Mouse (Mus musculus) C2C12 (cell line): ENCODE measurements around the gene Fahd2a. TPM values are rescaled to one million over a fixed set of nuclear protein-coding genes. Genes with fewer than 3 reads are reported as not detected.

Source experiments
- H3K27me3 ChIP-seq: one replicate; pipeline ENCODE4 v1.6.1; 2011; ENCODE audit not compliant: control insufficient read depth, insufficient read depth, insufficient read length
- H3K36me3 ChIP-seq: one replicate; pipeline ENCODE4 v1.6.1; 2011; ENCODE audit not compliant: control insufficient read depth, insufficient read depth
- H3K4me3 ChIP-seq: one replicate; pipeline ENCODE4 v1.5.1; 2011; ENCODE audit warnings: mild to moderate bottlenecking, control low read depth; ENCODE audit not compliant: poor library complexity, insufficient read depth, severe bottlenecking
- H3K79me2 ChIP-seq: one replicate; pipeline ENCODE4 v1.6.1; 2011; ENCODE audit not compliant: control insufficient read depth, insufficient read depth
- H3K79me3 ChIP-seq: one replicate; pipeline ENCODE4 v1.6.1; 2011; ENCODE audit warnings: low read depth, control low read depth
- H3ac ChIP-seq: one replicate; pipeline ENCODE3; 2011; ENCODE audit warnings: low read depth; ENCODE audit not compliant: control insufficient read depth, insufficient read length
- CEBPB ChIP-seq: IDR thresholded peaks from one replicate; pipeline ENCODE4 v1.6.1; 2011; ENCODE audit warnings: low read depth, mild to moderate bottlenecking, control low read depth, moderate library complexity
- CTCF ChIP-seq: IDR thresholded peaks from one replicate; pipeline ENCODE4 v1.5.1; 2011; ENCODE audit not compliant: control insufficient read depth, insufficient read depth, insufficient read length
- FOSL1 ChIP-seq: IDR thresholded peaks from one replicate; pipeline ENCODE4 v1.8.0; 2011; ENCODE audit warnings: mild to moderate bottlenecking, low read length; ENCODE audit not compliant: poor library complexity, insufficient read depth, severe bottlenecking
- MAX ChIP-seq: IDR thresholded peaks from one replicate; pipeline ENCODE4 v1.6.1; 2011; ENCODE audit warnings: mild to moderate bottlenecking, control low read depth
- MYOD1 ChIP-seq: IDR thresholded peaks from one replicate; pipeline ENCODE4 v1.6.1; 2011; ENCODE audit warnings: low read depth; ENCODE audit not compliant: control insufficient read depth, insufficient read length
- MYOG ChIP-seq: IDR thresholded peaks from one replicate; pipeline ENCODE4 v1.6.1; 2011; ENCODE audit not compliant: control insufficient read depth, insufficient read length; ENCODE audit errors: extremely low read depth
- USF1 ChIP-seq: IDR thresholded peaks from one replicate; pipeline ENCODE4 v1.6.1; 2011; ENCODE audit warnings: low read depth, mild to moderate bottlenecking, control low read depth, moderate library complexity
- polyA plus RNA-seq: library from polyadenylated mRNA; unstranded; fragments of >200 nt; fragmentation: generic; extraction: Trizol; gene quantifications from one replicate; pipeline ENCODE4 v1.2.1, GENCODE M21; 2012; ENCODE audit warnings: missing spikeins

Fahd2a gene
- polyA plus RNA-seq, 1 experiment, result 2.6 TPM

- no peaks in the 10 kb centered on the region for H3K36me3 ChIP-seq
- no peak for TF ChIP-seq MYOG
- TF ChIP-seq MYOD1, result no peak
- no peak for TF ChIP-seq USF1
- no peak for TF ChIP-seq CTCF
- no peak for TF ChIP-seq MAX
- TF ChIP-seq FOSL1, result no peak
- no peak for TF ChIP-seq CEBPB
- no peak overlapping the region for H3K4me3 ChIP-seq
- H3K79me3 ChIP-seq, result no peaks in the 10 kb centered on the region
- no peak overlapping the region for H3ac ChIP-seq
- H3K79me2 ChIP-seq, result no peaks in the 10 kb centered on the region
- peaks cover 35% of the 10 kb centered on the region for H3K27me3 ChIP-seq
Observed at GRCm38 (mm10) chr2:127446847-127447246, 2.5 kb upstream of the Fahd2a start.

- Histone ChIP-seq H3K79me2 (no peaks in the 10 kb centered on the region), H3K79me3 (no peaks in the 10 kb centered on the region), H3K4me3 (no peak overlapping the region), H3K36me3 (no peaks in the 10 kb centered on the region), H3ac (no peak overlapping the region), H3K27me3 (peaks cover 3% of the 10 kb centered on the region)
- no peak for TF ChIP-seq CTCF
- no peak for TF ChIP-seq CEBPB
- TF ChIP-seq USF1, result no peak
- no peak for TF ChIP-seq MYOG
- TF ChIP-seq MYOD1, result no peak
- TF ChIP-seq FOSL1, result no peak
- TF ChIP-seq MAX, result no peak
Observed at GRCm38 (mm10) chr2:127437697-127438096, 6.7 kb downstream of the Fahd2a start.

- Histone ChIP-seq H3K4me3 (no peak overlapping the region), H3ac (no peak overlapping the region), H3K79me2 (no peaks in the 10 kb centered on the region), H3K36me3 (no peaks in the 10 kb centered on the region), H3K27me3 (peaks cover 17% of the 10 kb centered on the region), H3K79me3 (no peaks in the 10 kb centered on the region)
- no peak for TF ChIP-seq USF1
- no peak for TF ChIP-seq CEBPB
- no peak for TF ChIP-seq CTCF
- no peak for TF ChIP-seq FOSL1
- TF ChIP-seq MAX, result no peak
- TF ChIP-seq MYOG, result no peak
- TF ChIP-seq MYOD1, result no peak
Observed at GRCm38 (mm10) chr2:127435554-127435953, 8.8 kb downstream of the Fahd2a start.

- Histone ChIP-seq H3K79me2 (no peaks in the 10 kb centered on the region), H3K79me3 (no peaks in the 10 kb centered on the region), H3K4me3 (no peak overlapping the region), H3K27me3 (peaks cover 17% of the 10 kb centered on the region), H3ac (no peak overlapping the region), H3K36me3 (no peaks in the 10 kb centered on the region)
- TF ChIP-seq CTCF, result peak; percentile 38
- TF ChIP-seq MYOG, result no peak
- no peak for TF ChIP-seq MAX
- TF ChIP-seq MYOD1, result no peak
- TF ChIP-seq USF1, result no peak
- no peak for TF ChIP-seq CEBPB
- no peak for TF ChIP-seq FOSL1
Observed at GRCm38 (mm10) chr2:127435135-127435534, 9.2 kb downstream of the Fahd2a start.

GRCm38 (mm10) chr2:127433487-127434295 lies 10.7 kb downstream of the Fahd2a start:
- no peaks in the 10 kb centered on the region for H3K79me2 ChIP-seq
- no peak overlapping the region for H3ac ChIP-seq
- TF ChIP-seq MAX, result no peak
- no peak for TF ChIP-seq USF1
- no peak for TF ChIP-seq CEBPB
- no peak for TF ChIP-seq MYOG
- no peak for TF ChIP-seq FOSL1
- TF ChIP-seq MYOD1, result no peak
- no peak for TF ChIP-seq CTCF
- no peaks in the 10 kb centered on the region for H3K79me3 ChIP-seq
- peaks cover 29% of the 10 kb centered on the region for H3K27me3 ChIP-seq
- no peaks in the 10 kb centered on the region for H3K36me3 ChIP-seq
- no peak overlapping the region for H3K4me3 ChIP-seq
